Mouse (Mus musculus): ENCODE results near the gene Mbtd1. TPM values are rescaled to one million over a fixed set of nuclear protein-coding genes. Genes with fewer than 3 reads are reported as not detected.
A peak's percentile ranks its signal among the peaks of the same experiment; 100 is the strongest.

The Mbtd1 gene
- polyA plus RNA-seq, 1 experiment from 2014 or later: 44.2 TPM

- ATAC-seq (ENCODE audit: low FRiP score, low read depth): no peak; the same call in 1 of the 2 replicates
- Histone ChIP-seq H3K27ac (no peak overlapping the region; the same call in 1 of the 2 replicates), H3K9me3 (no peaks in the 10 kb centered on the region), H3K4me2 (replicated peaks) (peak overlapping the region; percentile 84), H3K4me1 (peaks cover 28% of the 10 kb centered on the region), H3K9ac (peak overlapping the region; percentile 64), H3K4me3 (peak overlapping the region; percentile 64), H3K36me3 (peaks cover 55% of the 10 kb centered on the region), H3K27me3 (replicated peaks) (no peaks in the 10 kb centered on the region)
- 45% methylated on average over 13 of the region's 13 CpGs for WGBS
Observed at GRCm38 (mm10) chr11:93954738-93955255, 69.1 kb downstream of the Mbtd1 start.

GRCm38 (mm10) chr11:93955256-93956150, 69.9 kb downstream of the Mbtd1 start:
- H3K9me3 ChIP-seq: no peaks in the 10 kb centered on the region
- peak overlapping the region; percentile 69 for H3K27ac ChIP-seq
- H3K4me2 ChIP-seq (replicated peaks): peak overlapping the region; percentile 84
- peak overlapping the region; percentile 64 for H3K9ac ChIP-seq
- peak; percentile 96 for ATAC-seq (ENCODE audit: low FRiP score, low read depth)
- H3K27me3 ChIP-seq (replicated peaks): no peaks in the 10 kb centered on the region
- peaks cover 55% of the 10 kb centered on the region for H3K36me3 ChIP-seq
- peaks cover 28% of the 10 kb centered on the region for H3K4me1 ChIP-seq
- peak overlapping the region; percentile 64 for H3K4me3 ChIP-seq
- under 1% methylated on average over 67 of the region's 67 CpGs for WGBS

- H3K27me3 ChIP-seq (replicated peaks): no peaks in the 10 kb centered on the region
- H3K9me3 ChIP-seq: no peaks in the 10 kb centered on the region
- peaks cover 28% of the 10 kb centered on the region for H3K4me1 ChIP-seq
- peak within 1 kb of the TSS; percentile 64 for H3K9ac ChIP-seq
- 8% methylated on average over 6 of the region's 6 CpGs for WGBS
- peak within 1 kb of the TSS; percentile 69 for H3K27ac ChIP-seq
- H3K4me3 ChIP-seq: peak within 1 kb of the TSS; percentile 64
- peak; percentile 32 for ATAC-seq (ENCODE audit: low FRiP score, low read depth)
- peak within 1 kb of the TSS; percentile 84 for H3K4me2 ChIP-seq (replicated peaks)
- H3K36me3 ChIP-seq: peaks cover 55% of the 10 kb centered on the region
Observed at GRCm38 (mm10) chr11:93956159-93956558, 70.5 kb downstream of the Mbtd1 start, which contains the start of gene Nme2. Nme2 (minus strand) TSS chr11:93956259.

GRCm38 (mm10) chr11:93957031-93957555, 71.4 kb downstream of the Mbtd1 start:
- Histone ChIP-seq H3K27ac (no peak overlapping the region), H3K36me3 (peaks cover 58% of the 10 kb centered on the region), H3K4me2 (replicated peaks) (0 out of 2 replicates have a peak overlapping the region, but pooled peaks have one; percentile 84), H3K4me1 (peaks cover 27% of the 10 kb centered on the region), H3K27me3 (replicated peaks) (no peaks in the 10 kb centered on the region), H3K4me3 (no peak overlapping the region), H3K9ac (no peak overlapping the region), H3K9me3 (no peaks in the 10 kb centered on the region)
- no peak for ATAC-seq (ENCODE audit: low FRiP score, low read depth)
- 84% methylated on average over 2 of the region's 2 CpGs for WGBS

- no peak overlapping the region for H3K4me2 ChIP-seq (replicated peaks)
- no peak overlapping the region for H3K4me3 ChIP-seq
- H3K9me3 ChIP-seq: no peaks in the 10 kb centered on the region
- H3K4me1 ChIP-seq: peaks cover 24% of the 10 kb centered on the region
- no peak overlapping the region for H3K9ac ChIP-seq
- H3K27me3 ChIP-seq (replicated peaks): no peaks in the 10 kb centered on the region
- peaks cover 58% of the 10 kb centered on the region for H3K36me3 ChIP-seq
- whole genome bisulfite sequencing: 75% methylated on average over 4 of the region's 4 CpGs
- no peak for ATAC-seq (ENCODE audit: low FRiP score, low read depth)
- H3K27ac ChIP-seq: no peak overlapping the region
Observed at GRCm38 (mm10) chr11:93957746-93958145, 72.1 kb downstream of the Mbtd1 start.

- no peak overlapping the region for H3K27ac ChIP-seq
- H3K4me1 ChIP-seq: peaks cover 2% of the 10 kb centered on the region; the same call in 1 of the 2 replicates
- H3K4me3 ChIP-seq: no peak overlapping the region
- no peaks in the 10 kb centered on the region for H3K9me3 ChIP-seq
- WGBS: 97% methylated on average over 6 of the region's 6 CpGs
- no peak overlapping the region for H3K4me2 ChIP-seq (replicated peaks)
- H3K27me3 ChIP-seq (replicated peaks): no peaks in the 10 kb centered on the region
- H3K9ac ChIP-seq: no peak overlapping the region
- no peak for ATAC-seq (ENCODE audit: low FRiP score, low read depth)
- peaks cover 78% of the 10 kb centered on the region for H3K36me3 ChIP-seq
Observed at GRCm38 (mm10) chr11:93961482-93961881, 75.8 kb downstream of the Mbtd1 start.

GRCm38 (mm10) chr11:93963013-93963412, 77.4 kb downstream of the Mbtd1 start:
- no peak for ATAC-seq (ENCODE audit: low FRiP score, low read depth)
- H3K4me1 ChIP-seq: 0 out of 2 replicates have a peak, but pooled peaks cover 8% of the 10 kb centered on the region
- no peak overlapping the region for H3K4me3 ChIP-seq
- H3K9me3 ChIP-seq: no peaks in the 10 kb centered on the region
- H3K9ac ChIP-seq: no peak overlapping the region
- H3K27ac ChIP-seq: no peak overlapping the region
- 74% methylated on average over 4 of the region's 4 CpGs for WGBS
- peaks cover 75% of the 10 kb centered on the region for H3K36me3 ChIP-seq
- H3K4me2 ChIP-seq (replicated peaks): no peak overlapping the region
- H3K27me3 ChIP-seq (replicated peaks): no peaks in the 10 kb centered on the region

- no peak for ATAC-seq (ENCODE audit: low FRiP score, low read depth)
- H3K4me3 ChIP-seq: no peak overlapping the region
Observed at GRCm38 (mm10) chr11:93965391-93965790, 79.7 kb downstream of the Mbtd1 start.

GRCm38 (mm10) chr11:93967381-93967780, 81.7 kb downstream of the Mbtd1 start:
- peaks cover 12% of the 10 kb centered on the region; the same call in 1 of the 2 replicates for H3K4me1 ChIP-seq
- peak overlapping the region; percentile 76 for H3K9ac ChIP-seq
- ATAC-seq (ENCODE audit: low FRiP score, low read depth): 0 out of 2 replicates have a peak, but pooled peaks have one; percentile 1
- peak overlapping the region; percentile 51 for H3K27ac ChIP-seq
- H3K4me2 ChIP-seq (replicated peaks): peak overlapping the region; percentile 82
- H3K27me3 ChIP-seq (replicated peaks): no peaks in the 10 kb centered on the region; the same call in 1 of the 2 replicates
- no peaks in the 10 kb centered on the region for H3K9me3 ChIP-seq
- peak overlapping the region; percentile 76 for H3K4me3 ChIP-seq
- H3K36me3 ChIP-seq: peaks cover 34% of the 10 kb centered on the region
- WGBS: 6% methylated on average over 11 of the region's 11 CpGs

More at GRCm38 (mm10) chr11:93965391-93965790, 79.7 kb downstream of the Mbtd1 start:
- 94% methylated on average over 6 of the region's 6 CpGs for WGBS
- H3K4me1 ChIP-seq: peaks cover 12% of the 10 kb centered on the region; the same call in 1 of the 2 replicates
- H3K27me3 ChIP-seq (replicated peaks): no peaks in the 10 kb centered on the region
- H3K9ac ChIP-seq: no peak overlapping the region
- peaks cover 53% of the 10 kb centered on the region for H3K36me3 ChIP-seq
- no peak overlapping the region for H3K27ac ChIP-seq
- H3K9me3 ChIP-seq: no peaks in the 10 kb centered on the region
- no peak overlapping the region for H3K4me2 ChIP-seq (replicated peaks)

GRCm38 (mm10) chr11:93968005-93968847, 82.6 kb downstream of the Mbtd1 start, which contains the start of the genes Gm20390 and Nme1:
Gm20390 (minus strand) TSS chr11:93968293.
Nme1 (minus strand) TSS chr11:93968521.
- under 1% methylated on average over 40 of the region's 40 CpGs for WGBS
- Histone ChIP-seq H3K36me3 (peaks cover 26% of the 10 kb centered on the region), H3K9ac (peak within 1 kb of the TSS; percentile 76), H3K4me2 (replicated peaks) (peak within 1 kb of the TSS; percentile 82), H3K27ac (peak within 1 kb of the TSS; percentile 51), H3K9me3 (no peaks in the 10 kb centered on the region), H3K27me3 (replicated peaks) (no peaks in the 10 kb centered on the region; the same call in 1 of the 2 replicates), H3K4me1 (peaks cover 12% of the 10 kb centered on the region; the same call in 1 of the 2 replicates), H3K4me3 (peak within 1 kb of the TSS; percentile 76)
- ATAC-seq (ENCODE audit: low FRiP score, low read depth): peak; percentile 93

- WGBS: 47% methylated on average over 6 of the region's 6 CpGs
Observed at GRCm38 (mm10) chr11:93968848-93969128, 83.1 kb downstream of the Mbtd1 start.

More at GRCm38 (mm10) chr11:93968848-93969128, 83.1 kb downstream of the Mbtd1 start:
- H3K4me1 ChIP-seq: peaks cover 12% of the 10 kb centered on the region; the same call in 1 of the 2 replicates
- peak overlapping the region; percentile 82 for H3K4me2 ChIP-seq (replicated peaks)
- peak; percentile 12; the same call in 1 of the 2 replicates for ATAC-seq (ENCODE audit: low FRiP score, low read depth)
- no peaks in the 10 kb centered on the region for H3K9me3 ChIP-seq
- H3K27ac ChIP-seq: no peak overlapping the region
- no peaks in the 10 kb centered on the region; the same call in 1 of the 2 replicates for H3K27me3 ChIP-seq (replicated peaks)
- peaks cover 21% of the 10 kb centered on the region for H3K36me3 ChIP-seq
- H3K4me3 ChIP-seq: no peak overlapping the region
- no peak overlapping the region for H3K9ac ChIP-seq

Measured in neural tube, embryonic 12.5 days (tissue).